Mouse (Mus musculus) embryonic fibroblast, embryonic 13.5 days (primary cell): ENCODE data around the gene C2cd4b. TPM values are rescaled to one million over a fixed set of nuclear protein-coding genes. Genes with fewer than 3 reads are reported as not detected.
A peak's percentile ranks its signal among the peaks of the same experiment; 100 is the strongest.

Experiments
- H3K27ac ChIP-seq: 2 replicates; pipeline ENCODE4 v1.5.1; 2012; ENCODE audit warnings: low read length, control low read depth, inconsistent platforms; ENCODE audit not compliant: insufficient read depth
- H3K4me1 ChIP-seq: 2 replicates; pipeline ENCODE4 v1.6.1; 2011; ENCODE audit warnings: low read length; ENCODE audit not compliant: control insufficient read depth, insufficient read depth
- H3K4me3 ChIP-seq: 2 replicates; pipeline ENCODE4 v1.5.1; 2011; ENCODE audit warnings: mild to moderate bottlenecking, control low read depth, low read length; ENCODE audit not compliant: insufficient read depth
- CTCF ChIP-seq: IDR thresholded peaks from 2 replicates; pipeline ENCODE4 v1.5.1; 2011; ENCODE audit warnings: mild to moderate bottlenecking, control low read depth, low read length, moderate library complexity, borderline replicate concordance; ENCODE audit not compliant: insufficient read depth
- POLR2A ChIP-seq: IDR thresholded peaks from 2 replicates; pipeline ENCODE4 v1.6.1; 2011; ENCODE audit warnings: low read depth, mild to moderate bottlenecking, control low read depth, low read length, moderate library complexity
- polyA plus RNA-seq: library from polyadenylated mRNA; stranded (reverse); fragments of >200 nt; gene quantifications from 2 replicates; pipeline ENCODE4 v1.2.4, GENCODE M21; 2011; ENCODE audit warnings: low read depth; ENCODE audit not compliant: missing spikeins, insufficient read length

C2cd4b gene
- polyA plus RNA-seq, 1 experiment: not detected

DNA sequence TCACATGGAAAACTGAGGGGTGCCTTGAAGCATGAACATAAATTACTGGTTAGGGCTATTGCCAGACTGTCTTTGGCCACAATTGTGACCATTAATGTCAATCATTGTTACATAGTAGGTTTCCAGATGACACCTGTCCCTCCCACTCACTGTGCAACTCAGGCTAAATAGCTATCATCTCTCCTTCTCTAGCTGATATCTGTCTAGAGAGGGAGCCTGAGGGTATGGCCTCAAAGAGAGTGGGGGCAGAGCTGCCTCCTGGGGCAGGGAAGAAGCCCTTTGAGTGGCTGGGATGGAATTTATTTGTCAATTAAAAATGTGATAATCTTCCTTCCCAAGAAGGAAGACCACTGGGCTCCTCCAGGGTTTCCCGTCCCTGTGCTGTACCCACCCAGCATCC lies 35.0 kb downstream of the C2cd4b start:
- TF ChIP-seq POLR2A (no peak), CTCF (no peak)
- Histone ChIP-seq H3K27ac (no peak overlapping the region), H3K4me3 (no peak overlapping the region), H3K4me1 (peaks cover under 1% of the 10 kb centered on the region; the same call in 1 of the 2 replicates)

DNA sequence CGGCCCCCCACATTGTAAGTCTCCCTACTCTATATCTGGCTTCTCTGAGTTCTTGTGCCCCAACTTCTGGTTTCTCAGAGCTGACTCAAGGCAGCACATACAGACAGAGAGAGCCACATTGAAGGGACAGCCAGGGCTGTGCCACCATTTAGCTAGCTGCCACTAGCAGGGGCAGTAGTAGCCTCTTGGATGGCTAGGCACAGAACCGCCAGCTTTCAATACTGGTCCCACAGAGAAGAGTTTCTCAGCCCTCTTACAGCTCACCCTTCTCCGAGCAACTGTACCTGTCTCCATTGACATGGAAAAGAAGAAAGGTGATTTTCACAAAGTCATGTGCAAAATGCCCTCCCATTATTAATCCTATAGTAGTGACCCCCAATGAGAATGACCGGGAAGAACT lies 35.4 kb downstream of the C2cd4b start:
- no peak for TF ChIP-seq CTCF
- no peak for TF ChIP-seq POLR2A
- Histone ChIP-seq H3K27ac (no peak overlapping the region), H3K4me1 (peaks cover 2% of the 10 kb centered on the region; the same call in 1 of the 2 replicates), H3K4me3 (no peak overlapping the region)

- TF ChIP-seq CTCF (no peak), POLR2A (no peak)
- Histone ChIP-seq H3K27ac (no peak overlapping the region), H3K4me3 (no peak overlapping the region), H3K4me1 (peaks cover 2% of the 10 kb centered on the region; the same call in 1 of the 2 replicates)
Observed at GRCm38 (mm10) chr9:67795205-67795675, 36.0 kb downstream of the C2cd4b start.

DNA sequence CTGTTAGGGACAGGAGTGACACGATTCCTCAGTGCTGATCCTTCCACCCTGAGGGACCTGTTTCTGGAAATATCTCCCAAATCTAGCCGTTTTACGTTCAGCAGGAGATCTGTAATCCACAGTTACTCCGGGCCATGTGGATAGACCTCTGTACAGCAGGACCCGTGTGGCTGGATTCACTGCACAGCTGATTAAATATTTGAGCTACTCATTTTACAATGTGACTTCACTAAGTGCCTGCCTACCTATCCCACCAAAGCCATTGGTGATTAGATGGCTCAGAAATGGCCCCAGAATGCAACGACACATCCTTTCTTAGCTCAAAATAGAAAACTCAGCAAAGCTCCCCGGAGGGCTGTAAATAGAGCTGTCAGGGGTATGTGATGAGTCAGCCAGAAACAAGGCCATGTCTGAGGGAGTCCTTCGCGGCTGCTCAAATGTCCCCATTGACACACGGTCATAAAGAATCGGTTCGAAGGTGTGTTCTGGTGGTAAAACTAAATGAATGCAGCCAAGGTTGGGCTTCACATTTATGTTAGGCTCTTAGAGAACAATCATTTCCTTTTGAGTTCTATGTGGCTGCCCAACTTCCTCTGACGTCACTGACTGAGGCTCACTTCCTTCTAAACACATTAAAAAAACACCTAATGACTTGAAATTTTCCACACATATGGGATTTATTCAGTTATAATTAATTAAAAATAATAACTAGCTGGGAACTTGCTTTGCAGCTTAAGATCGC lies 40.0 kb downstream of the C2cd4b start:
- Histone ChIP-seq H3K4me1 (peaks cover 2% of the 10 kb centered on the region; the same call in 1 of the 2 replicates), H3K4me3 (no peak overlapping the region), H3K27ac (no peak overlapping the region)
- no peak for TF ChIP-seq CTCF
- no peak for TF ChIP-seq POLR2A

DNA sequence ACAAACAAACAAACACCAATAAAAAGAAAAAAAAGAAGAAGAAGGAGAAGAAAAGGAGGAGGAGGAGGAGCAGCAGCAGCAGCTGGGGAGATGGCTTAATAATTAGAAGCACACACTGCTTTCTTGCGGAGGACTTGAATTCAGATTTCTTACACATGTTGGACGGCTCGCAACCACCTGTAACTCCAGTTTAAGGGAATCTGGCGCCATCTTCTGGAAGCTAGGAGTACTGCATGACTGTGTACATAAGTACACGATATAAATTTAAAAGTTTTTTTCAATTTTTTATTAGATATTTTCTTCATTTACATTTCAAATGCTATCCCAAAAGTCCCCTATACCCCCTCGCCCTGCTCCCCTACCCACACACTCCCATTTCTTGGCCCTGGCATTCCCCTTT lies 43.0 kb downstream of the C2cd4b start:
- TF ChIP-seq CTCF: peak; percentile 24; the same call in 1 of the 2 replicates
- no peak for TF ChIP-seq POLR2A
- Histone ChIP-seq H3K4me1 (peaks cover 2% of the 10 kb centered on the region; the same call in 1 of the 2 replicates), H3K27ac (no peak overlapping the region), H3K4me3 (no peak overlapping the region)

DNA sequence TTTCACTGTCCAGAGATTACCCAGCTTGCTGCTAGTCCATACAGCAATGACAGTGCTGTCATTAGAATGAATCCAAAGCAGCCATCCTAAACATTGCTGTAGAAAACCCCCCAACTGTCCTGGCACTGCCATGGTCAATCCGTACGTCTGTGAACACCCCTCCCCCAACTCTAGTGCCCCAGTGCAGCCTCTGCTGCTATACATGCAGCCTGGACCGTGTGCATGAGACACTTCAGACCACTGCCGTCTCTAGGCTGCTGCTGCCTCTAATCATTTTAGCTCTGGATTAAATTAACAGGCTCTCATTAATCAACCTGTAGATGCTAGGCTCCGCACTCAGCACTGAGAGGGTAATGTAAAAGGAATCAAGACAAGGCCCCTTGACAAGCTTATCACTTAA lies 47.8 kb downstream of the C2cd4b start:
- H3K4me1 ChIP-seq: no peaks in the 10 kb centered on the region
- no peak overlapping the region for H3K27ac ChIP-seq
- no peak overlapping the region for H3K4me3 ChIP-seq
- no peak for TF ChIP-seq POLR2A
- TF ChIP-seq CTCF: no peak

DNA sequence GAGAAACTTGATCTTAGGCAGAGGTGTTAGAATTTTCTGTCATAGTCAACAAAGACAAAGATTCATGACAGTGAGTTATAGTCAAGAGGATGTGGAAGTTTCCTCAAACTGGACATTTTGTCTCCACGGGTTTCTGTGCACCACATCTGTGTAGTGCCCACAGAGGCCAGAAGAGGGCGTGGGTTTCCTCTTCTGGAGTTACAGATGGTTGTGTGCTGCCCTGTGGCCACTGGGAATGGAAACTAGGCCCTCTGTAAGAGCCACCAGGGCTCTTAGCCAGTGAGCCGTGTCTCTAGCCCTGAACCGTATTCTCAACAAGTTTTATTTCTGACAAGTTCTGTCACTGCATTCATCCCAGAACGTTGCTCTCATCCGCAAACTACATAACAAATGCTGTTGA lies 51.3 kb downstream of the C2cd4b start:
- TF ChIP-seq POLR2A (no peak), CTCF (no peak)
- H3K4me1 ChIP-seq: no peaks in the 10 kb centered on the region
- H3K27ac ChIP-seq: no peak overlapping the region
- no peak overlapping the region for H3K4me3 ChIP-seq

Other genes with a start within 250 kb of the C2cd4b start
- gene Tln2, start 199.7 kb upstream of the C2cd4b start, polyA plus RNA-seq: 28.7 and 33.4 TPM in 2 replicates
- gene C2cd4a, start 72.9 kb downstream of the C2cd4b start, polyA plus RNA-seq: not detected in 2 replicates
- gene Vps13c, start 81.0 kb downstream of the C2cd4b start, polyA plus RNA-seq: 23.4 and 27.3 TPM in 2 replicates